Mouse (Mus musculus) liver, embryonic 14.5 days (tissue): Measurements from ENCODE around the gene Cspg5.

Source experiments
- CTCF ChIP-seq: IDR thresholded peaks from 2 replicates; pipeline ENCODE4 v1.5.1; 2016; ENCODE audit warnings: antibody characterized with exemption, low read depth, control low read depth
- EP300 ChIP-seq: IDR thresholded peaks from 2 replicates; pipeline ENCODE4 v1.6.1; 2016; ENCODE audit warnings: antibody characterized with exemption, low read depth

GRCm38 (mm10) chr9:110228671-110229070 lies 14.9 kb upstream of the Cspg5 start:
- TF ChIP-seq EP300 (no peak), CTCF (no peak)
